Mouse (Mus musculus): ENCODE data around the gene Usp32.

GRCm38 (mm10) chr11:84958271-84958630, 181.7 kb downstream of the Usp32 start:
- no peak for TF ChIP-seq POLR2A (IDR thresholded peaks at IDR 0.05; ENCODE audit: low read depth, low read length)
- TF ChIP-seq CTCF (IDR thresholded peaks at IDR 0.05; ENCODE audit: extremely low read depth, insufficient read depth, insufficient read length, insufficient replicate concordance), result no peak
